8 mouse cellular contexts compared by ENCODE assay signal in genomic region chr15:6564977-6565421, GRCm38 (mm10). TPM values are rescaled to one million over a fixed set of nuclear protein-coding genes. Genes with fewer than 3 reads are reported as not detected.
DNase-seq lines count a peak whose midpoint lies in the region; ATAC-seq and TF ChIP-seq lines count a peak whose summit lies in the region.

No protein-coding gene starts in this region.

- TF ChIP-seq CTCF in gastrocnemius, adult 2 months (IDR thresholded peaks at IDR 0.05) = no peak

- peak overlapping the region; percentile 28 for H3K4me3 ChIP-seq in gastrocnemius, adult 2 months
- no peak overlapping the region; the same call in 1 of the 2 replicates for H3K4me3 ChIP-seq in hindbrain, embryonic 14.5 days (replicated peaks; ENCODE audit: low read length)
- H3K4me3 ChIP-seq in liver, embryonic 11.5 days (ENCODE audit: low read depth, low read length) = 0 out of 2 replicates have a peak overlapping the region, but pooled peaks have one; percentile 15
- H3K4me3 ChIP-seq in midbrain, embryonic 16.5 days (ENCODE audit: low read depth, low read length) = no peak overlapping the region

- intact Hi-C loops in gastrocnemius, adult 2 months (cut with DNase I) = no loop called here

- DNase-seq in cerebellum, postnatal 25 days = peak; percentile 23 to 58
- DNase-seq in cerebellum, adult 9-10 months = no peak
- peak; percentile 79 to 89 for DNase-seq in adrenal gland, postnatal 36 days
- DNase-seq in gastrocnemius, adult 2 months = peak; percentile 48
- no peak for DNase-seq in hindbrain, embryonic 14.5 days (ENCODE audit: low spot score)
- DNase-seq in liver, embryonic 11.5 days (ENCODE audit: low spot score) = peak; percentile 53

- WGBS in hindbrain, embryonic 14.5 days = 21% methylated on average over 11 of the region's 11 CpGs
- WGBS in liver, embryonic 11.5 days = 20% methylated on average over 11 of the region's 11 CpGs
- 28% methylated on average over 11 of the region's 11 CpGs for WGBS in midbrain, embryonic 16.5 days

- no peak overlapping the region for H3K9ac ChIP-seq in hindbrain, embryonic 14.5 days
- H3K9ac ChIP-seq in liver, embryonic 11.5 days (ENCODE audit: low read depth, low read length) = no peak overlapping the region
- no peak overlapping the region for H3K9ac ChIP-seq in midbrain, embryonic 16.5 days (ENCODE audit: low read depth, low read length)

- peak overlapping the region; percentile 42 for H3K4me2 ChIP-seq in hindbrain, embryonic 14.5 days (replicated peaks)
- H3K4me2 ChIP-seq in liver, embryonic 11.5 days = peak overlapping the region; percentile 54
- H3K4me2 ChIP-seq in midbrain, embryonic 16.5 days (ENCODE audit: low read length) = peak overlapping the region; percentile 20

- H3K4me1 ChIP-seq in hindbrain, embryonic 14.5 days (replicated peaks; ENCODE audit: control insufficient read depth, insufficient read depth, low read length) = no peaks in the 10 kb centered on the region; the same call in 1 of the 2 replicates
- H3K4me1 ChIP-seq in liver, embryonic 11.5 days (replicated peaks; ENCODE audit: control insufficient read depth, insufficient read depth, low read length) = peaks cover 11% of the 10 kb centered on the region
- no peaks in the 10 kb centered on the region for H3K4me1 ChIP-seq in midbrain, embryonic 16.5 days (ENCODE audit: control insufficient read depth, insufficient read depth, low read length)

- no peaks in the 10 kb centered on the region for H3K9me3 ChIP-seq in hindbrain, embryonic 14.5 days (ENCODE audit: control insufficient read depth, low read length)
- H3K9me3 ChIP-seq in liver, embryonic 11.5 days (ENCODE audit: control insufficient read depth, low read length) = no peaks in the 10 kb centered on the region
- no peaks in the 10 kb centered on the region for H3K9me3 ChIP-seq in midbrain, embryonic 16.5 days (replicated peaks; ENCODE audit: control insufficient read depth, low read length, poor library complexity, severe bottlenecking)

- no peaks in the 10 kb centered on the region for H3K27me3 ChIP-seq in hindbrain, embryonic 14.5 days (ENCODE audit: control insufficient read depth, insufficient read depth, low read length)
- H3K27me3 ChIP-seq in liver, embryonic 11.5 days (replicated peaks; ENCODE audit: control insufficient read depth, insufficient read depth, low read length) = no peaks in the 10 kb centered on the region
- no peaks in the 10 kb centered on the region for H3K27me3 ChIP-seq in midbrain, embryonic 16.5 days (ENCODE audit: control insufficient read depth, insufficient read depth, low read depth, low read length)

- peak overlapping the region; percentile 51 for H3K27ac ChIP-seq in gastrocnemius, adult 2 months
- no peak overlapping the region for H3K27ac ChIP-seq in hindbrain, embryonic 14.5 days
- peak overlapping the region; percentile 32; the same call in 1 of the 2 replicates for H3K27ac ChIP-seq in liver, embryonic 11.5 days (ENCODE audit: low read depth, low read length)
- no peak overlapping the region for H3K27ac ChIP-seq in midbrain, embryonic 16.5 days (ENCODE audit: low read length)

- peak; percentile 62; the same call in 1 of the 2 replicates for ATAC-seq in hindbrain, embryonic 14.5 days (ENCODE audit: low FRiP score)
- peak; percentile 72 for ATAC-seq in liver, embryonic 11.5 days (replicated peaks; ENCODE audit: low FRiP score)
- peak; percentile 48; the same call in 1 of the 2 replicates for ATAC-seq in midbrain, embryonic 16.5 days
- ATAC-seq in inflammation-experienced regulatory T-cells, adult 6 months = no peak

- H3K36me3 ChIP-seq in hindbrain, embryonic 14.5 days (replicated peaks; ENCODE audit: control insufficient read depth, insufficient read depth) = no peaks in the 10 kb centered on the region
- H3K36me3 ChIP-seq in liver, embryonic 11.5 days (ENCODE audit: control insufficient read depth, insufficient read depth, low read length) = no peaks in the 10 kb centered on the region; the same call in 1 of the 2 replicates
- no peaks in the 10 kb centered on the region for H3K36me3 ChIP-seq in midbrain, embryonic 16.5 days (ENCODE audit: control insufficient read depth, insufficient read depth, low read length)

RNA-seq across cellular contexts. Expression of gene Fyb, which starts 42.3 kb away (rescaled TPM):
- total RNA-seq in adrenal gland, postnatal 36 days (2021) = 10 to 100 TPM; 22.9 to 27.0 TPM
- total RNA-seq in gastrocnemius, adult 2 months (2021) = 1 to 10 TPM; 1.4 to 2.5 TPM
- polyA plus RNA-seq in hindbrain, embryonic 14.5 days (2014; fragmentation: Nextera tagmentation; extraction: Ambion mirVana) = 4.2 and 4.9 TPM in 2 replicates
- 38.7 and 41.1 TPM in 2 replicates for polyA plus RNA-seq in liver, embryonic 11.5 days (2014; fragmentation: Nextera tagmentation; extraction: Ambion mirVana)
- 2.0 and 3.1 TPM in 2 replicates for polyA plus RNA-seq in midbrain, embryonic 16.5 days (2015; fragmentation: Nextera tagmentation; extraction: Ambion mirVana)
- polyA plus RNA-seq in inflammation-experienced regulatory T-cells, adult 6 months (2017; shearing (Covaris generic)) = 100 to 1,000 TPM; 539 to 808 (median 732) TPM

Comparison
In these comparisons a context has a peak if more than half of its experiments do, and no peak if none do; other contexts are left out.
1. DNase-seq: peak in cerebellum, postnatal 25 days (2 of 2), adrenal gland, postnatal 36 days (2 of 2), gastrocnemius, adult 2 months (single experiment) and liver, embryonic 11.5 days (single experiment); none in cerebellum, adult 9-10 months (single experiment) and hindbrain, embryonic 14.5 days (single experiment).
2. H3K27ac ChIP-seq: peak in gastrocnemius, adult 2 months (single experiment) and liver, embryonic 11.5 days (single experiment); none in hindbrain, embryonic 14.5 days (single experiment) and midbrain, embryonic 16.5 days (single experiment).
3. H3K4me3 ChIP-seq: peak in gastrocnemius, adult 2 months (single experiment) and liver, embryonic 11.5 days (single experiment); none in hindbrain, embryonic 14.5 days (single experiment) and midbrain, embryonic 16.5 days (single experiment).
4. RNA of gene Fyb, which starts 42.3 kb away (polyA plus RNA-seq): 539 to 808 TPM in inflammation-experienced regulatory T-cells, adult 6 months; 38.7 to 41.1 TPM in liver, embryonic 11.5 days, 4.2 to 4.9 TPM in hindbrain, embryonic 14.5 days and 2.0 to 3.1 TPM in midbrain, embryonic 16.5 days; every median in the first group is over 10 times any median in the second.
5. Peak in every context shown above with its lines, with median percentiles within 50 percentile points of each other: H3K4me2 ChIP-seq.